Mouse (Mus musculus): ENCODE data around the gene Atp8b3.

DNA sequence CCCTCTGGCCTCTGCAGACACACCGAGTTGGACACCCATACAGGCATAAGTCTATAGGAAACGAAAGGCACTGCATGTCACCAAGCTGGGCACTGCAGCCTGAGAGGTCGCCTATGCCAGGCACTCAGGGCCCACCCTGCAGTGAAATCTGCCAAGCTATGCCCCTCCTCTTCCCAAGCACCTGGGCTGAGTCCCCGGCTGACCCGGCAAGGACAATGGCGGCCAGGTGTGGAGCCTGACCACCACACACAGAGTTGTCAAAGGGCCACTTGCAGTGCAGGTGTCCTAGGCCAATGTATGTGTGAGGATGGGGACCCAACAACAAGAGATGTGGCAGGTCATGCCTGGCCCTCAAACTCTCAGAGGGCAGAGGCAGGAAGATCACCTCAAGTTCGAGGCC is 20.5 kb upstream of the Atp8b3 start:
- no peak for TF ChIP-seq POLR2AphosphoS5 (IDR thresholded peaks at IDR 0.05; ENCODE audit: insufficient replicate concordance, low read depth, low read length)
- no peak for TF ChIP-seq TAL1 (conservative IDR thresholded peaks at IDR 0.05; ENCODE audit: low read depth, low read length)
- TF ChIP-seq CTCF (IDR thresholded peaks at IDR 0.05; ENCODE audit: low read depth, low read length) = no peak
- TF ChIP-seq GATA1 (IDR thresholded peaks at IDR 0.05; ENCODE audit: borderline replicate concordance, low read length) = no peak
